Mouse (Mus musculus): ENCODE data around the gene Nbl1. TPM values are rescaled to one million over a fixed set of nuclear protein-coding genes. Genes with fewer than 3 reads are reported as not detected.
A peak's percentile ranks its signal among the peaks of the same experiment; 100 is the strongest.

Gene Nbl1
- polyA plus RNA-seq, 1 experiment from 2014 or later = 17.2 TPM

DNA sequence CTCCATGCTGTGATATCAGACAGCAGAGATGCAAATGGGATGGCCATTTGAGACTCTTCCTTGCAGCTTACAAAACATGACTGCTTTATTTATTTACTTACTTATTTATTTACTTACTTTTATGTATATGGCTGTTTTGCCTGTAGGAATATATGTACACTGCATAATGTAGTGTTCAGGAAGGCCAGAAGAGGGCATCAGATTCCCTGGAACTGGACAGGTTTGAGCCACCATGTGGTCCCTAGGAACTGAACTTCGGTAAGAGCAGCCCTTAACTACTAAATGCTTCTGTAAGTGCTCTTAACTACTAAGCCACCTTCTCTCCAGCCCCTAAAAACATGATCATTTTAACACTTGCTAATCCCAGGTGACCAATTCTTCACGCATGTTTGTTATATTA lies 14.5 kb downstream of the Nbl1 start:
- no peak overlapping the region for H3K4me3 ChIP-seq
- peaks cover 57% of the 10 kb centered on the region for H3K27me3 ChIP-seq (ENCODE audit: insufficient read depth, poor library complexity, severe bottlenecking)
- no peaks in the 10 kb centered on the region for H3K9me3 ChIP-seq
- 41% methylated on average over 2 of the region's 2 CpGs for WGBS
- DNase-seq (ENCODE audit: low spot score) = no peak
- peaks cover 48% of the 10 kb centered on the region for H3K4me1 ChIP-seq (replicated peaks)
- H3K36me3 ChIP-seq = no peaks in the 10 kb centered on the region
- H3K27ac ChIP-seq = no peak overlapping the region

DNA sequence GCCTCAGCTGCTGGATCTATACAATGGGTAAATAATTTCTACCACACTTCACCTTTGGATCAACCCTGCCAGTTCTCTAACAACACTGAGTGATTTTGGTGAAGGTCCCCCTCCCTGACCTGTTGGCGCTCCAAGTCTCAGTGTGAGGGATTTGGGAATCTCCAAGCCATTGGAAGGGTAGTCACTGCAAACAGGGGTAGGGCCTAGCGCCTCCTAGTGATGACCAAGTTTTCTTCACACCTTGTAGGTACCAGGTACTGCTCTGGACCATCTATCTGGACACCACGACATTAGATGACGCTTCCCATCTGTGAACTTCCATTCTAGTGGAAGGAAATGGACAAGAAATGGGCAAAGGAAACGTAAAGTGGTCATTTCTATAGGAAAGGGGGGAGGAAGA lies 16.9 kb downstream of the Nbl1 start:
- DNase-seq (ENCODE audit: low spot score) = no peak
- Histone ChIP-seq H3K4me3 (peak overlapping the region; percentile 59), H3K27me3 (ENCODE audit: insufficient read depth, poor library complexity, severe bottlenecking) (peaks cover 73% of the 10 kb centered on the region), H3K4me1 (replicated peaks) (peaks cover 28% of the 10 kb centered on the region), H3K36me3 (no peaks in the 10 kb centered on the region), H3K27ac (no peak overlapping the region), H3K9me3 (no peaks in the 10 kb centered on the region)
- WGBS = 12% methylated on average over 5 of the region's 5 CpGs

DNA sequence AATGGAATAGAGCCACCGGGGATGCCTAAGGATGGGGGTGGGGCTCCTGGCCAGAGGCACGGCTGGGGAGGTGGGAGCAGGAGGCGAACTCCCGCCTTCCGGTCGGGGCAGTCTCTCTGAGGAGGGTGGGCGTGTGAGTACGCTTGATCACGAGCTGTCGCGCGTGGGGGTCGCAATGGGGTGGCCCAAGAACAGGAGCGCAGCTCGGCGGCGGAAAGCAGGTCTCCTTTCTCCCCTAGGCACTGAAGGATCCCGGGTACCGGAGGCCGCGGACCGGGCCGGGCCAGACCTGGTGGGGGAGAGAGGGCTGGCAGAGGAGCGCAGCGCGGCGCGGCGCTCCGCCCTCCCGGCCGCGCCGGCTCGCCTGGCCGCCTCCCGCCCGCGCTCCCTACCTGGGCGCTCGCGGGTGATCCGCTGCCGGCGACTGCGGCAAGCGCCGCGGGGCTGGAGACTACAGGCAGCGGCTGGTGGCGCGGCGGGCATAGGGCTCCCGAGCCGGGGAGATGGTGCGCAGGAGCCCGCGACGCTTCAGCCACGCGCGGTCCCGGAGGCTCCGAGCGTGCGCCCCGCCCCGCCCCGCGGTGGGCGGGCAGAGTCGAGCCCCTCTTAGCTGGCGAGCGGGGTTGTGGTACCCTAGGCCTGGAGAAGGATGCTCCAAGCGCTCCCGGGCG lies 17.6 kb downstream of the Nbl1 start, which contains the start of gene Htr6:
Gene Htr6 (minus strand): TSS at position 530 of the 671 bp plus-strand sequence.
- Histone ChIP-seq H3K4me3 (peak within 1 kb of the TSS; percentile 59), H3K36me3 (no peaks in the 10 kb centered on the region), H3K27me3 (ENCODE audit: insufficient read depth, poor library complexity, severe bottlenecking) (peaks cover 78% of the 10 kb centered on the region), H3K4me1 (replicated peaks) (peaks cover 28% of the 10 kb centered on the region), H3K27ac (no peak within 1 kb of the TSS), H3K9me3 (no peaks in the 10 kb centered on the region)
- peak; percentile 21 for DNase-seq (ENCODE audit: low spot score)
- under 1% methylated on average over 74 of the region's 77 CpGs for WGBS

- WGBS = 19% methylated on average over 29 of the region's 29 CpGs
- Histone ChIP-seq H3K4me3 (peak overlapping the region; percentile 59), H3K36me3 (no peaks in the 10 kb centered on the region), H3K9me3 (no peaks in the 10 kb centered on the region), H3K27me3 (ENCODE audit: insufficient read depth, poor library complexity, severe bottlenecking) (peaks cover 88% of the 10 kb centered on the region), H3K27ac (no peak overlapping the region), H3K4me1 (replicated peaks) (peaks cover 24% of the 10 kb centered on the region)
- no peak for DNase-seq (ENCODE audit: low spot score)
These were observed 18.7 kb downstream of the Nbl1 start for GRCm38 (mm10) chr4:139074060-139074459.

DNA sequence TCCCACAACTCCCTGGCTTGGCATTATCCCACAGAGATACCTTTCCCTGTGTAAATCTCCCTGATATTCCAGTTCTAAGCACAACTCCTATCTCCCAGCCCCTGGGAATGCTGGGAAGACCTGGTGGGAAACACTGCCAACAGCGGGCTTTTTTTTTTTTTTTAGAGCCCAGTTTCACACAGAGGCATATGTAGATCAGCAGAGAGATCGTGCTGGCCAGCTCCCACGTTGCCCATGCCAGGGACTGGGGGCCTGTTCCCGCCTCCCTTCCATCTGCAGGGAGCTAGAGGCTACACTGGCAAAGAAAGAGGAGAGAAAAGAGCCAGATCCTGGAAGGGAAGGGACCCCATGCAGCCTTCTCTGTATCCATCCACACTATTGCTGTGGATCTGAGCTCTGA lies 24.5 kb downstream of the Nbl1 start:
- no peak for DNase-seq (ENCODE audit: low spot score)
- WGBS = 38% methylated on average over 4 of the region's 4 CpGs
- Histone ChIP-seq H3K9me3 (no peaks in the 10 kb centered on the region), H3K27ac (no peak overlapping the region), H3K4me3 (no peak overlapping the region), H3K4me1 (replicated peaks) (no peaks in the 10 kb centered on the region), H3K36me3 (no peaks in the 10 kb centered on the region), H3K27me3 (ENCODE audit: insufficient read depth, poor library complexity, severe bottlenecking) (peaks cover 56% of the 10 kb centered on the region)

- WGBS = 86% methylated on average over 5 of the region's 5 CpGs
- Histone ChIP-seq H3K27ac (no peak overlapping the region), H3K9me3 (no peaks in the 10 kb centered on the region), H3K4me1 (replicated peaks) (no peaks in the 10 kb centered on the region; the same call in 1 of the 2 replicates), H3K36me3 (no peaks in the 10 kb centered on the region), H3K27me3 (ENCODE audit: insufficient read depth, poor library complexity, severe bottlenecking) (peaks cover 25% of the 10 kb centered on the region), H3K4me3 (no peak overlapping the region)
- DNase-seq (ENCODE audit: low spot score) = no peak
These were observed 28.0 kb downstream of the Nbl1 start for GRCm38 (mm10) chr4:139064831-139065230.

DNA sequence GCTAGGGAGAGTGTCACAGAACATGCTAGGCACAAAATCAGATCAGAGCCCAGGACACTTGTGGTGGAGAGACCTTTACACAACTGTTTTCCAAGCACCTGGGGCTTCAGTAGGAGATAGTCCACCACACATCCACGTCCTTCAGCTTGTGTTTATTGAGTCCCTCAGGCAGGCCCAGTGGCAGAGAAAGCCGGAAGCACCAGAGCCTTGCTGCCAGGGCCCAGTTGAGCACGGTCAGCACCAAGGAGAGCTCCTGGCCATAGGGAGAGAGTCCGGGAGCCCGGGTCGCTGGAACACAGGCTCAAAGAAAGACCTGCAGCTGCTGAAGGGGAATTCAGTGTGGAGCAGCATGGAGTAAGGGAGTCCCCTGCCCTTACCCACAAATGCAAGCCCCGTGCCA lies 33.2 kb downstream of the Nbl1 start:
- H3K27ac ChIP-seq = no peak overlapping the region
- no peaks in the 10 kb centered on the region for H3K9me3 ChIP-seq
- H3K36me3 ChIP-seq = no peaks in the 10 kb centered on the region
- H3K4me3 ChIP-seq = no peak overlapping the region
- peak; percentile 69 for DNase-seq (ENCODE audit: low spot score)
- peaks cover 3% of the 10 kb centered on the region for H3K4me1 ChIP-seq (replicated peaks)
- WGBS = 6% methylated on average over 7 of the region's 7 CpGs
- H3K27me3 ChIP-seq (ENCODE audit: insufficient read depth, poor library complexity, severe bottlenecking) = peaks cover 3% of the 10 kb centered on the region; the same call in 1 of the 2 replicates

DNA sequence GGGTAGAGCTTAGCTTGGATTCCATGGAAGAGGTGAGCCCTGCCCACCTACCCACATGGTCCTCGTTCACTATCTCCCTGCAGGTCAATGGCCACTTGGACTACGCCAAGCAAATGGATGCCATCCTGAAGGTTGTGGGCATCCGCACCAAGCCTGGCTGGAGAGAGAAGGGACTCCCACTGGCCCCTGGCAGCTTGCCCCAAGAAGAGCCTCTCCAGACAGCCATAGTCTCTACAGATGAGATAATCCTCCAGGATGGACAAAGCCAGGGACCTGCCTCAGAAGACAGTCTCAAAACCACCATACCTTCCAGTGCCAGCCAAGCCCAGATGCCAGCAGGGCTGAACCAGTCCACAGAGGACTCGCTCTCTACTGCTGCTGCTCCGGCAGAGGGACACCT lies 34.8 kb downstream of the Nbl1 start:
- no peak for DNase-seq (ENCODE audit: low spot score)
- no peak overlapping the region for H3K4me3 ChIP-seq
- no peaks in the 10 kb centered on the region for H3K27me3 ChIP-seq (ENCODE audit: insufficient read depth, poor library complexity, severe bottlenecking)
- no peak overlapping the region for H3K27ac ChIP-seq
- peaks cover 12% of the 10 kb centered on the region for H3K4me1 ChIP-seq (replicated peaks)
- WGBS = 86% methylated on average over 5 of the region's 5 CpGs
- H3K9me3 ChIP-seq = no peaks in the 10 kb centered on the region
- no peaks in the 10 kb centered on the region for H3K36me3 ChIP-seq

DNA sequence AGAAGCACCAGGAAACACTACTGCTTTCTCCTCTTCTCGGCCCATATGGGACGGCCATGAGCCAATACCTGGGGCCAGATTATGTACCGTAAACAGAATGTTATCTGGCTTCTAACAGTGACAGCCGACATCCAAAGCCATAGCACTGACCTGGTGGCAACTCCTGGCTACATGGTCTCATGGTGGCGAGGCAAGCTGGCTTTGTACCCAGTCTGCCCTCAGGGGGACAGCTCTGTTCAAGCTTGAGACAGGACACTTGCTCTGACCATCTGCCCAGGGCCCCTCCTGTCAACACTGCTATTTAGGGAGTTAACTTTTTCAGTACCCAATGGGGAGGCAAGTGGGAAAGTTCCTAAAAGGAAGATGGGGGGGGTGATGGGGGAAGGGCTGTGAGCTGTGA lies 35.5 kb downstream of the Nbl1 start:
- no peaks in the 10 kb centered on the region for H3K36me3 ChIP-seq
- no peak overlapping the region for H3K4me3 ChIP-seq
- no peak overlapping the region for H3K27ac ChIP-seq
- peaks cover 17% of the 10 kb centered on the region for H3K4me1 ChIP-seq (replicated peaks)
- H3K27me3 ChIP-seq (ENCODE audit: insufficient read depth, poor library complexity, severe bottlenecking) = no peaks in the 10 kb centered on the region
- WGBS = 81% methylated on average over 5 of the region's 5 CpGs
- H3K9me3 ChIP-seq = no peaks in the 10 kb centered on the region
- DNase-seq (ENCODE audit: low spot score) = no peak

GRCm38 (mm10) chr4:139055744-139056143 lies 37.0 kb downstream of the Nbl1 start:
- Histone ChIP-seq H3K27me3 (ENCODE audit: insufficient read depth, poor library complexity, severe bottlenecking) (no peaks in the 10 kb centered on the region), H3K4me3 (no peak overlapping the region), H3K36me3 (no peaks in the 10 kb centered on the region), H3K27ac (no peak overlapping the region), H3K9me3 (no peaks in the 10 kb centered on the region), H3K4me1 (replicated peaks) (peaks cover 17% of the 10 kb centered on the region)
- DNase-seq (ENCODE audit: low spot score) = no peak
- 79% methylated on average over 3 of the region's 3 CpGs for WGBS

- no peaks in the 10 kb centered on the region for H3K27me3 ChIP-seq (ENCODE audit: insufficient read depth, poor library complexity, severe bottlenecking)
- no peak for DNase-seq (ENCODE audit: low spot score)
These were observed 37.5 kb downstream of the Nbl1 start for GRCm38 (mm10) chr4:139055336-139055735.

DNA sequence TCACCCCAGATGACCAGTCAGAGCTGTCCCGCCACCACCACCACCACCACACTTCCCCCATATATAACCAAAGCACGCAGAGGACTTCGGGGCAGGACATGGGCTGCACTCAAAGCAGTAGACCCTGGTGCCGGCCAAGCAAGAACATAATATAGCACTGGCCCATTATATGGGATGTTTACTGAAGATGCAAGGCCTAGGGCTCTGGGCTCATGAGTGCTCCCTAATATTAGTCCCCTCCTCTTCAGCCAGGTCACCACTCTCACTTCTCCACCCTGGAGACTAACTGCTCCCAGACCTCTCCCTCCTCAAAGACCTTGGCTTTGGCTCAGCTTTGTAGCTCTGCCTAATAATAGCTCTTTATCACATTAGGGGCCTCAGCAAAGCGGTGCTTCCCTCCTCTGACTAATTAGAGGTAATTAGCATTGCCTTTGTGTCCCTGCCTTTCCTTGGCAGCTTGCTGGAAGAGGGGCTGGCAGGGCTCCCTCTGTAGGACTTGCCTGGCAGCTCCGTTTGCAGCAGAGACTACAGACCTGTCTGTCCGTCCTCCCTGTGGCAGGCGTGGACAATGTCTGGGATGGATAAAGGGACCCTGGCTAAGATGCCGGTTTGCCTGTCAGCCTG lies 38.4 kb downstream of the Nbl1 start:
- Histone ChIP-seq H3K9me3 (no peaks in the 10 kb centered on the region), H3K4me1 (replicated peaks) (peaks cover 17% of the 10 kb centered on the region; the same call in 1 of the 2 replicates), H3K4me3 (no peak overlapping the region), H3K36me3 (no peaks in the 10 kb centered on the region), H3K27ac (no peak overlapping the region), H3K27me3 (ENCODE audit: insufficient read depth, poor library complexity, severe bottlenecking) (no peaks in the 10 kb centered on the region)
- WGBS = 53% methylated on average over 9 of the region's 9 CpGs
- no peak for DNase-seq (ENCODE audit: low spot score)

More at GRCm38 (mm10) chr4:139055336-139055735, 37.5 kb downstream of the Nbl1 start:
- no peaks in the 10 kb centered on the region for H3K36me3 ChIP-seq
- peaks cover 17% of the 10 kb centered on the region for H3K4me1 ChIP-seq (replicated peaks)
- H3K4me3 ChIP-seq = no peak overlapping the region
- H3K27ac ChIP-seq = no peak overlapping the region
- H3K9me3 ChIP-seq = no peaks in the 10 kb centered on the region
- 87% methylated on average over 4 of the region's 4 CpGs for WGBS

DNA sequence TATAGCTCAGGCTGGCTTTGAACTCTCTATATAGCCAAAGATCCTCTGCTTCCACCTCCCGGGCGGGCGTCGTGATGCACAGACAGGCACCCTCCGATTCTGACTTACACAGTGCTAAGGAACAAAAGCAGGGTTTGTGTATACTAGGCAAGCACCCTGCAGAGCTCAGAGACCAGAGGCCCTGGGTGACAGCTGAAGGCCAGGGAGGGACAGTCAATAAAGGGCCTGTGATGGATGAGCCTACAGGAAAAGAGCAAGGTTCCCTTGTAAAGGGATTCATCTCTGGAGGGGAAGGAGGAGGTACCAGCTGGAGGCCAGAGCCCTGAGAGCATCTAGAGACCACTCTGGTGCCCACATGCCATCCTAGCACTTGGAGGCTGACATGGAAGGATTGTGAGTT lies 39.4 kb downstream of the Nbl1 start:
- no peak for DNase-seq (ENCODE audit: low spot score)
- Histone ChIP-seq H3K27me3 (ENCODE audit: insufficient read depth, poor library complexity, severe bottlenecking) (no peaks in the 10 kb centered on the region), H3K4me3 (no peak overlapping the region), H3K36me3 (no peaks in the 10 kb centered on the region), H3K27ac (no peak overlapping the region), H3K4me1 (replicated peaks) (peaks cover 17% of the 10 kb centered on the region; the same call in 1 of the 2 replicates), H3K9me3 (no peaks in the 10 kb centered on the region)
- 42% methylated on average over 5 of the region's 5 CpGs for WGBS
